Mouse (Mus musculus) heart, postnatal 36 days (tissue): ENCODE measurements around the gene Sh3bgrl2. TPM values are rescaled to one million over a fixed set of nuclear protein-coding genes. Genes with fewer than 3 reads are reported as not detected.

Experiments
- DNase-seq, 2 experiments: peaks; one replicate each; pipeline ENCODE4 v3.0.0; 2021 to 2022
- intact Hi-C: fragments of 180-260 bp; cut with DNase I; formaldehyde crosslinking; loops from one replicate; pipeline ENCODE4 v1.15.1; 2025
- total RNA-seq, 2 experiments: library from RNA; stranded (reverse); gene quantifications; 2 replicates each; pipeline ENCODE4 v1.2.3; 2021

Gene Sh3bgrl2
- total RNA-seq, 2 experiments from 2014 or later, result 4.3 to 6.3 TPM

DNA sequence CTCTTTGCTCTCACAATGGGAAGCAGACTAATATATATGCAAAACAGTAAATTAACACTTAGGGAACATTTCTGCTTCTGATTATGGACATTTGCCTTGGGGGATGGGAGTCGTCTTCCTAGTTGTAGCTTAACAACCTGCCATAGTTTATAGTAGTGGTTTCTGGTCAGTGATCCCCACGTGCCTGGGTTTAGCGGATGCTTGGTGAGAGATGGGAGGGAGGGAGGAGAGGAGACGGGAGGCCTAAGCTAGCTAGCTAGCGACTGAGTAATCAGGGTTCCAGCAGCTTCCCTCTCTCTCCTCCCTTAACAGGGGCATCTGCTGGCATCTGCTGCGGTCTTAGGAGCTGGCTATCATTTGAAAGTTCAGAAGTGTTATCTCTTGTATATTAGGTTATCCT lies 8.1 kb downstream of the Sh3bgrl2 start:
- intact Hi-C loops, result no loop called here
- DNase-seq, result peak in 1 of 2 experiments; percentile 17

DNA sequence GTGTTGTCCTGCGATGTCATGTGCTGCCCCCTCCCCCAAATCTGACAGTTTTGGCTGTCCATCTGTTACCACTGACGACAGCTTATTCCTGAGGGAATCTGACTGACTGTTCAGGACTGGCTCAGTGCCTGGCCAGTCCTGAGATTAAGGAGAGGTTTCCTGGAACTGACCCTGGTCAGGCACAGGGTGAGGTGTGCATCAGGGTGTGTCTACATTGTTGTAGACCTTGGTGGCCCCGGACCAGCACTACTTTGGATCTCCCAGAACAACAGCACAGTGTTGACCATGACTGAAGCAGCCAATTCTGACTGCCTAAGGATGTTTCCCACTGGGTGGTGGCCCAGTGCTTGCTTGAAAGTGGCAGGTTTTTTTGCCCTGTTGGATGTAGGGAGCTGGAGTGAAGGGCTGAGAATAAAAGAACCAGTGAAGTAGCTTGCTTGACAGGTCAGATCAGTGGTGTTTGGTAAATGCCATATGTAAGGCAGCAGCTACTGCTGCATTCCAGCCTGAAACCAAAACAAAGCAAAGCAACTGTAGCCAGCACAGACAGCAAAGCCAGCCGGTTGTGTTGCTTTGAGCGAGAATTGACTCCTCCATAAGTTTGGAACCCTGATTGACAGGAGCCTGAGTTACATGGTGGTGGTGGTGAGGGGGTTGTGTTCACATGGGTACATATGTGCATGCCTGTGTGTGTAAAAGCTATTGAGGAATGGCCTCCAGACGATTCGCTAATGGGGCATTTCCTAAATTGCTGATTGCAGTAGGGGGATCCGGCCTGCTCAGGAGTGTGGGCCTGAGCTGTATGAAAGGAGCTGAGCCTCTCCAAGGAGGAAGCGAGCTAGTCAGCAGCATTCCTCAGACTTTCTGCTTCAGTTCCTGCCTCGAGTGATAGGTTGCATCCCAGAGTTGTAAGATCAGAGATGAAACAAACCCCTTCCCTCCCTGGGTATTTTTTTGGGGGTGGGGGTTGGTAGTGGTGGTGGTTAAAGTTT lies 8.9 kb downstream of the Sh3bgrl2 start:
- intact Hi-C loops, result no loop called here
- peak; percentile 22 to 40 for DNase-seq

DNA sequence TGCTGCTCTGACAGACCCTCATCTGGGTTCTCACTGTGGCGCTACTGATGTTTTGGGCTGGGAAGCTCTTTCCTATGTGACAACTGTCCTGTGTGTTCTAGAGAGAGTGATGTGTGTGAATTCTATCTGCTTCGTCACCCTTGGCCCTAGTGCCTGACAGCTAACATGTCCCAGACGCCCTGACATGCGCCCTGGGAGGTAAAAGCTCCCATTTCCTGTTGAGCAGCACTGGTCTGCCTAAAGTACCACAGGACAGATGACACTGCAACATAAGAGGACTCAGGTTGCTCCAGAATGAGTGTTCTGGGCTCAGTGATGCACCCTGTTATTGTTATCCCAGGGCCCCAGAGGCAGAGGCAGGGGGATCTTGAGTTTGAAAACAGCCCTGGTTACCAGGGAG lies 12.5 kb downstream of the Sh3bgrl2 start:
- DNase-seq, result no peak

DNA sequence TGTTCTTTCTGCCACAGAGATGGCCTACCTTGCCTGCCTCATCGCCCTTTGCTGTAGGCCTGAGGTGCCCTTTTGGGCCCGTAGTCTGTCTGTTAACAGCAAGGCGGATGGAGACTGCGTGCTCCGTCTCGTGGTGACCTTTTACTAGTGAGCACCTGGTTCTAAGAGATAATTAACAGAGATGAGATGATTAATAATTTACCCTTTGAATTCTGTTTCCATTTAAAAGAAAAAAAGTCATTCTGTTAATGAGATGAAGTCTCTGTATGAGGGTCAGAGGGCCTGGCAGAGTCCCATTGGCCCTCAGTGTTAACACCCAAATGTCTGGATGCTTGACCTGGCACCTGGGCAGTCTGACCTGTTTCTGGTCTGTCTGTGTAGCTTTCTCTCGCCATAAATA lies 14.8 kb downstream of the Sh3bgrl2 start:
- intact Hi-C loops, result no loop called here
- DNase-seq, result no peak

More for the DNA sequence above, 12.5 kb downstream of the Sh3bgrl2 start:
- intact Hi-C loops, result no loop called here

DNA sequence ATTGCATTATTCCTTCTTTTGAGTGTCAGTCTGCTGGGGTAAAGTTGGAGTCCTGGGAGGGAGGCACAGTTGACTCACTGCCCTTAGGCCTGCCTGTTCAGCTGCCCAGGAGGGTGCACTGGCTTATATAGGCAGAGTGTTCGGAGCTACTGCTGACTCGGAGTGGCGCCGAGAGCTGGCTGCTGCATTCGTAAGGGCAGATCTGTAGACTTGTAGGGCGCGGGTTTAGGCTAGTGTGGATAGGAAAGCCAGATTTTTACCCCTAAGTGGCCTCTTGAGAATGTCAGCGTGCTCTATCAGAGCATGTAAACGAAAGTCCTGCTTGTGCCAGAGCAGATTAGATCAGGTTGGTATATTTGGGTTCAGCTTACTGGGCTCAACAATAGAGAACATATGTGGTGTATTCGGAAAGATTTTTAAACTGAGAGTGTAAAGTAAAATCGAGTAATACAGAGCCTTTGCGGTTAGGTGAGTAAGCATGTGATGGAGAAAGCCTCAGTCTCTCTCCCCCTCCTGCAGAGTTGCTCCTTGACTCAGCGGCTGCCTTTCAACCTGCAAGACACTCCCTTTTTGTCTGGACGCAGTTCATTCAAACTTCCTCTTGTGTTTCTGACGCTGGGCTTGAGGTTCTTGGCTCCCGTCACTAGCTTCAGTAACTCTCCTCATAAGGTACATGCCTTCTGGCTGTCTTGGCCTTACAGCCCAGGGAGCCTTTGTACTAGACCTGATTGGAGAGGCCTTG lies 15.9 kb downstream of the Sh3bgrl2 start:
- DNase-seq, result no peak
- intact Hi-C loops, result no loop called here

DNA sequence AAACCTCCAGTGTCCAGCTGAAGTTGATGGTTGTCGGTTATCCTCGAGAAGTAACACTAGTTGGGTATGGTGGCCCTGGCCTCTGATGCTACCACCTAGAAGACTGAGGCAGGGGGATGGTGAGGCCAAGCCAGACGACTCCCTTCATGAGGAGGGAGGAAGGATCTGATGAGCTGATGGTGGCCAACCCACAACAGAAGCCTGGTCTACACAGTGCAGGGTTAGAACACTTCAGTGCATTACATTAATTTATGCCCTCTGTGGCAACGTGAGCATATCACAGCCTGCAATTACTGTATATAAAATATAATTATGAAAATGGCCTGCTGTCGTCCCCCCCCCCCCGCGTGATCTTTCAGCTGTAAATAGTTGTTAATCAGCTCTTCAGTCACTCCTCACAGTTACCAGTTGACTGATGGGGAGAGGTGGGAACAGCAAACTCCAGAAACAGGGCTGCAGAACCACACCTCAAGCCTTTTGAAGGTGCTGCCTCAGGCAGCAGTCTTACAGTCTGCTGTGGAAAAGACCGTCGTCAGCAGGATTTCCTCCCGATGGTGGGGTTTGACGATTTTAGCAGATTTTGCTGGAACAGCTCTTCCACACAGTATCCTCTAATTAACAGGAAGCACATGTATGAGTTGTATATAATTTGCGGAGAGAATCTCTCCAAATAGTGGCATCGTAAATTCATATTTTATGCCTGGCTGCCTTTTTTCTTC lies 17.0 kb downstream of the Sh3bgrl2 start:
- intact Hi-C loops, result loop anchor here (5.0 kb wide), 1 partner anchor 87 kb away; no protein-coding TSS in a partner anchor
- DNase-seq, result no peak

DNA sequence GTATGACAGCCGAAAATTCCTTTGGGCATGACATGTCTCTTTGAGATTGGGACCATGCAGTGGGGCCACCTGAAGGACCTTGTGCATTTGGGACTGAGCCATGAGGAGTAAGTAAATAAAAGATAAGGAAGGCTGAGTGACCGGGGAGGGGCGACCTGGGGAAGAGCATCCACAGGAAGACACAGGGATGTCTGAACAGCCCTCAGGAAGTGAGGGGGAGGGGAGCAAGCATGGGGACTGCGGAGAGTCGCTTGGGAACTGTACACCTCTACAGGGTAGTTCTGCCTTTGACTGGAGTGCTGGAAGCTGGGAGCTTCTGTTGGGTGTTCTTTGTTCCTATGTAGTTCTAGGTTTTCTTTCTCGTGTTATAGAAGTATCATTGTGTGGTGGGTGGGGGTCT lies 18.0 kb downstream of the Sh3bgrl2 start:
- no peak for DNase-seq
- intact Hi-C loops, result loop anchor here (5.0 kb wide), 1 partner anchor 86 kb away; no protein-coding TSS in a partner anchor

DNA sequence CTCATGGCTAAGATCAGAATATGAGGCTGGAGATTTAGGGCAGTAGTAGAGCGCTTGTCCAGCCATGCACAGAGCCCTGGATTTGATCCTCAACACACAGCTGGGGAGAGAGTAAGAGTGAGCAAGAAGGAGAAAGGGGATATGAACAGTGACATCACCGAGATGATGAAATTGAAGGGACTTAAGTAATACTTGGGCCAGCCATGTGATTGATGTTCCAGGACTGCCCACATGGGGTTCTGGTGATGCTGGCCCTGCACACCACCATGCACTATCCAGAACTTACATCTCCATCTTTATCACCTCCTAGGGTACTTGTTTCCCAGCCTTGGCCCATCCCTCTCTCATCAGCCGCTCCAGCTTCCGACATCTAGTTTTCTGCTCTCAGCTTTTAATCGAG lies 20.0 kb downstream of the Sh3bgrl2 start:
- no peak for DNase-seq
- intact Hi-C loops, result loop anchor here (5.0 kb wide), 1 partner anchor 84 kb away; no protein-coding TSS in a partner anchor

DNA sequence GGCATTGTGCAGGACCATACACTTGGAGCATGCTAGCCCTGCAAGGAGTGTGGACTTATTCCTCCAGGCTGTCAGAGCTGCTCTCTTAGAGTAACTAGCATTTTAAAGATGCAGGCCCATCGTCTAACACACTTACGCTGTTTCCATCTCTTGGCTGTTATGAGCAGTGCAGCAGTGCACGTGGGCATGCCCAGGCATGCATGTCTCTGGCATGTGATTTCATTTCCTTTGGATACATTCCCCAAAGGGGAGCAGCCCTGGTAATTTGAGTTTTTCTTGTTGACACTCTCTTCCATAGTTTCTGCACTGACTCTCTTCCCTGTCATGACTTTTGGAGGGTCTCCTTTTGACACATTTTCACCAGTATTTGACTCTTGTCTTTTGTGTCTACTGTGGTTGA lies 20.8 kb downstream of the Sh3bgrl2 start:
- intact Hi-C loops, result loop anchor here (5.0 kb wide), 1 partner anchor 83 kb away; no protein-coding TSS in a partner anchor
- DNase-seq, result no peak

DNA sequence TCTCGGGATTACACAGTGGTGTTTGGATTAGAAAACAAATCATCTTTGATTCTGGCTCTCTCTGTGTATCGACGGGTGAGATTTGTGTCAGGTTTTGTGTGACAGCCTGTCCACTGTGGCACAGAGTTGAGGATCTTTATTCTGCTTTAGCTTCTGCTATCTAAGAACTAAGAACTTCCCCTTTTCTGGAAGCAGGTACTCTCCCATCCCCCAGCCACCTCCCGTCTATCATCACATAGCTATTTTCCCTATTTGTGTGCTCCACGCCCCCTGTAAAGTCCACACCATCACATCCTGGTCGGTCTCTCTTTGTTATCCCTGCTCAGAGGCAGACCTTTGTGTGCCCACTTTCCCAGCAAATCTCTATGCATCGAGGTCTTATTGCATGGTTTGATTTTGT lies 21.8 kb downstream of the Sh3bgrl2 start:
- intact Hi-C loops, result loop anchor here (5.0 kb wide), 1 partner anchor 82 kb away; no protein-coding TSS in a partner anchor

DNA sequence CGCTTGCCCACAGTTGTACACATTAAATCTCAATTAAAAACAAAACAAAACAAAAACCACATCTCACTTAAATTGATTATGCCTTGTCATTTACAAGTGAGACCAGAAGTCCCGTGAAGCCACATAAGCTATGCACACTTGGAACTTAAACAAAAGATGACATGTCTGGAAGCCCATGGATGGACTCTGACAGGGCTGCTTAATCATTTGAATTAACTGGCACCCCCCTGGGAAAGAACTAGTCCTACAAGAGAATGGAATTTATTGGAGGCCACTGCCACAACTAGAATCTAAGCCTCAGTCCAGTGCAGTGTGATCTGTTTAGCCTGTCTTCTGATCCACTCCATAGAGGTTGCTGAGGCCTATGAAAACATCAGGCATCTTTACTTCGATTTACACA lies 23.2 kb downstream of the Sh3bgrl2 start:
- intact Hi-C loops, result no loop called here

More for the DNA sequence above, 21.8 kb downstream of the Sh3bgrl2 start:
- no peak for DNase-seq

DNA sequence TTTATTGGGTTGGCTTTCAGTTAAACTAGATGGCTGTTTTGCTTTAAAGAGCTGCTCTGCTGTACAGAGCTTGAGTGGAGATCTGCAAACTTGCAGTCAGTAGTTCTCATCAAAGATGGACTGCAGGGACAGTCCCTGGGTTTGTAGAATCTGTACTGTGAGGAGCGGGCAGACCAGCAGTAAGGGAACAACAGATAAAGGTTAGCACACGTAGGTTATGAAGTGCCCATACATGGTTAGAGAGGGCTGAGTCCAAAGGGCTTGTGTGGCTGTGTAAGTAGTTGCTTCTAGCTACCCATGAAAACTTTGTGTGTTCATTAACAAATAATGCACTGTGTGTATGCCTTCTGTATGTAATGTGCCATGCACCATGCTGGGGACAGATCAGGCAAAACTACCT lies 24.2 kb downstream of the Sh3bgrl2 start:
- no peak for DNase-seq
- intact Hi-C loops, result no loop called here

More for the DNA sequence above, 23.2 kb downstream of the Sh3bgrl2 start:
- no peak for DNase-seq

DNA sequence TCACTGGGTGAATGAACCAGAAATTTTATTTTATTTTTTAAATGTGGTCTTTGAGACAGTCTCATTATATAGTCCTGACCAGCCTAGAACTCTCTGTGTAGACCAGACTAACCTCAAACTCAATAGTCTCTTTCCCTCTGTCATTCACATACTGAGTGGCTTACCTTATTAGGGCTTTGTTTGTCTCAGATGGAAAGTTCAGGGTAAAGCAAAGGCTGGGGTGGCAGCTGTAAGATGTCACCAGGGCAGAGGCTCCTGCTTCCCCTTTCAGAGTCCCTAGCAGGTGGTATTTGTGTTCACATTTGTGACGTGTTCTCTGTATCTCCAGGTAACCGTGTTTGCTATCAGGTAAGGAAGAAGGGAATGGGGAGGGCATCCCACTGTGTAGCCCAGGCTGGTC lies 24.7 kb downstream of the Sh3bgrl2 start:
- no peak for DNase-seq
- intact Hi-C loops, result no loop called here

DNA sequence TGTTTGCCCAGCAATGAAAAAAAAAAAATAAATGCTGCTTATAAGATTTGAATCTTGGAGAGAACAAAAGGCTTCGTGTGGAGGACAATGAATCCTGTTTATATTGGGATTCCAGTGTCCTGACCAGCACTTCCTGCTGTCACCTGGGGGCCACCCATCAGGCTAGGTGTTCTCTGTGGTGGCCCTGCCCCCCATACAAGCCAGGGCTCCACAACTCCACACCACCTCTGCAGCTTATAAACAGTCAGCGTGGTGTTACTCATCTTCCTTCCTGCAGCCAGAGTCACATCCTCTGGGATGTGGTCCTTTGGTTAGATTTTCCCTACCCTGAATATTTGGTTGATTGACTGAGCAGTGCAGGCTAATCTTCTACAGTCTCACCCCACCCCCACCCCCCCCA lies 25.5 kb downstream of the Sh3bgrl2 start:
- DNase-seq, result no peak
- intact Hi-C loops, result no loop called here

DNA sequence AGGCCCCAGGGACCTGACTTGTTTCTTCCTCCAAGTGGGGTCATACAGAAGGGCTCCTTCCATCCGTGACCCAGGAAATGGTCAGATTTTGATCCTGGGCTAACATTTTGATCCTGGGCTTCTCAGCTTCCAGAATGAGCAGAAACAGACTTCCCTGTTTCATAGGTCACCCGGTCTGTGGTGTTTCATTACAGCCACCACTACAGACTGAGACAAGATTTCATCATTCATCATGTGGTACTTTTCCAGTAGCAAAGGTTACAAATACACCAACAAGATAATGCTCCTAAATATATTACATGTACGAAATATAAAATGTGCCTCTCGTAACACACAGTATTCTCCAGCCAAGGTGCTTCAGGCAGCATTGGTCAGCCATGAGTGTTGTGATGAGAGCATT lies 27.3 kb downstream of the Sh3bgrl2 start:
- no peak for DNase-seq
- intact Hi-C loops, result no loop called here

DNA sequence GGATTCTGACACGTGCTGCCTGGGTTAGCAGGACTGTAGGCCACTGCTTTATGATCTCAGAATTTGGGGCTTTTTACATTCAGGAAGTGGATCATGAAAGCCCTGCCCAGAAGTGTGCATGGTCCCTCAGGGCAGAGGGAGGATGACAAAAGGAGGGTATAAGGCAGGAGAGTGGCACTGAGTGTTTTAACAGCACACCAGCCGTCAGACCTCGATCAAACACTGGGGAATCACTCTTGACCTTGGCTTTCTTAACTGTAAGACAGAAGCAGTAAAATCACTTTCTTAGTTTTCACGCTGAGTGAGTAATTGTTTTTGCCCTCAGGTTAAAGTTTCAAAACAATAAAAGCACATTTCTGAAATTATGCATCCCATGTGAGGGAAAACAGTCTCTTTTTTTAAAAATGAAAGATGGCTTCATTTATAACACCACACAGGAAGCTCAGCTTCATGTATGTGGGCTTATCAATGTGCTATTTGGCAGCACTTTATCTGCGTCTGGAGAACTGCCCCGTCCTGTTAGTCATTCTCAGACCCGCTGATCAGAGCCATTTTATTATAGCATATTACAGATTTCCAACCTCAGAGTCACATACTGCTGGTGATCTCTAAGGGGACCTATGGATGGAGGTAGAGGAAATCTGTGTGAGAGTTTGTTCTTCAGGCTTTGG lies 28.0 kb downstream of the Sh3bgrl2 start:
- DNase-seq, result no peak
- intact Hi-C loops, result loop anchor here (1.0 kb wide), 1 partner anchor 86 kb away; no protein-coding TSS in a partner anchor

DNA sequence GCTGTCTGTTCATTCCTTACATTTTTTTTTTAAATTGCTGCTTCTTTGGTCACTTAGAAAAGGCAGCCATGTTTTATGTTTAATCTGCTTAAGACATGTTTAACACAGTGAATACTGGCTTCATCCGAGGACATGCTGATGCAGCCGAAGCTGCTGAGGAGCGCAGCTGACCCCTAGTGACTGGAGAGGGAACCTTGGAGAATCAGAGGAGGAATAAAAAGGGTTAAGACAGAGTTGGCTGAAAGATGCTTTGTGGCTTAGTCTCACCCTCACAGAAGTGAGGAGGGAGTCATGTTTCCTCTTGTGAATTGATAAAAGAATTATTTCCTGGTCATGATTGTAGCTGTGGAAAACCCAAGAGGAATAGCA lies 28.5 kb downstream of the Sh3bgrl2 start:
- intact Hi-C loops, result loop anchor here (1.0 kb wide), 1 partner anchor 86 kb away; no protein-coding TSS in a partner anchor
- no peak for DNase-seq

DNA sequence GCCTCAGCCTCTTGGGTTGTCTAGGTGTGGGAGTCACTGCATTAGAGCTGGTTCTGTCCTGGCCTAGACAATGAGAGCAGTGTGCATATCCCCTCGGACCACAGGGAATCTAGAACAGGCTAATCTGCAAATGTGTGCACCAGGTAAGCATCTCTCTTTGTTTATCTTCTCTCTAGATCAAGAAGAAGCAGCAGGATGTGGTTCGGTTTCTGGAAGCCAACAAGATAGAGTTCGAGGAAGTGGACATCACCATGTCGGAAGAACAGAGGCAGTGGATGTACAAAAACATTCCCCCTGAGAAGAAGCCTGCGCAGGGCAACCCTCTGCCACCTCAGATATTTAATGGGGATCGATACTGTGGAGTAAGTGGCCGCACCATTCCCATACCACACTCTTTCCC lies 29.1 kb downstream of the Sh3bgrl2 start:
- DNase-seq, result no peak
- intact Hi-C loops, result no loop called here

DNA sequence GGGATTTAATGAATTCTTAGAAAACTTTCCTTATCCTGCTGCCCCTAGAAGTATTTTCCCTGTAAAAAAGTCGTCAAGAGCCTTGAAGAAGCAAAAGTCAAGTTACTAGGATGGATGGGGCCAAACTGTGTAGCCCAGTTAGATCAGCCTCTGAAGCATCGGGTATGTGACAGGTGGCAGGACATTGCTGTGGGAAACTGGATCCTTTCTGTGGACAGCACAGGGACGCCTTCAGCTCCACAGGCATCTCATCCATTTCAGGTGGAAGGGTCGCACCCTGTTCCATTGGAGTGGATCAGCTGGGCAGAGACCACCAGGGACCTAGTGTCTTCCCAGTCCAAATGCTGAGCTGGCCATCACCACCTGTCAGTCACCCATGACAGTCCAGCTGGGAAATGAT lies 30.9 kb downstream of the Sh3bgrl2 start:
- no peak for DNase-seq
- intact Hi-C loops, result no loop called here

DNA sequence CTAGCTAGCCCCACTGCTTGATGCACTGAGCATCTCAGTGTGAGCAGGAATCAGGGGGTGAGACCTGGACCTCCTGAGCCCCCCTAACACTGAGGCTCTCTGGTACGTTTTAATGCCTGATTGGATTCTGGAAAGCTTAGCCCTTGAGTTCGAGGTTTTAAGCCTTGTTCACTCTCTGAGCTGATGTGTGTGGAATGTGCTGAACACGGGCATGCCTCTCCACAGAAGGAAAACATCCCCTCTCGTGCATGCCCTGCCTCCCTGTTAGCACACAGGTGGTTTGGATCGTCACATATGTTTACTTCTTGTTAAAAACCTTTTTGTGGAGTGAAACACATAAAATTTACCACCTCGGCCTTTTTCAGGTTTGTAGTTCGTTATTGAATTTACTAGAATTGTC lies 34.6 kb downstream of the Sh3bgrl2 start:
- intact Hi-C loops, result no loop called here
- DNase-seq, result no peak
